Mouse (Mus musculus): ENCODE measurements around the gene Fam240a.

- no peak for TF ChIP-seq CTCF (IDR thresholded peaks at IDR 0.05; ENCODE audit: extremely low read depth, insufficient read depth, insufficient read length, insufficient replicate concordance)
- no peak for TF ChIP-seq POLR2A (IDR thresholded peaks at IDR 0.05; ENCODE audit: low read depth, low read length)
Observed at GRCm38 (mm10) chr9:110893429-110893828, 23.2 kb downstream of the Fam240a start.

All from spleen, adult 2 months (tissue).